Mouse (Mus musculus): ENCODE measurements around the gene H2-K1. TPM values are rescaled to one million over a fixed set of nuclear protein-coding genes. Genes with fewer than 3 reads are reported as not detected.
A peak's percentile ranks its signal among the peaks of the same experiment; 100 is the strongest.
"Not testable (repeated sequence)": the region's sequence is repeated elsewhere in the genome, so short reads cannot be mapped to it uniquely, and the experiment has no call there.

H2-K1 gene
- total RNA-seq, 1 experiment from 2014 or later, result 1,076 TPM

- ATAC-seq (replicated peaks; ENCODE audit: low read depth, poor library complexity, severe bottlenecking), result peak; percentile 62
These were observed 27.6 kb upstream of the H2-K1 start, which contains the start of gene H2-Ke6 for GRCm38 (mm10) chr17:34027656-34028223. H2-Ke6 (minus strand) TSS chr17:34028060.

- ATAC-seq (replicated peaks; ENCODE audit: low read depth, poor library complexity, severe bottlenecking), result peak; percentile 17
These were observed 26.9 kb upstream of the H2-K1 start for GRCm38 (mm10) chr17:34026917-34027655.

- no peak for ATAC-seq (replicated peaks; ENCODE audit: low read depth, poor library complexity, severe bottlenecking)
These were observed 26.1 kb upstream of the H2-K1 start for GRCm38 (mm10) chr17:34026221-34026620.

GRCm38 (mm10) chr17:34025756-34026151 lies 25.6 kb upstream of the H2-K1 start:
- ATAC-seq (replicated peaks; ENCODE audit: low read depth, poor library complexity, severe bottlenecking), result no peak

DNA sequence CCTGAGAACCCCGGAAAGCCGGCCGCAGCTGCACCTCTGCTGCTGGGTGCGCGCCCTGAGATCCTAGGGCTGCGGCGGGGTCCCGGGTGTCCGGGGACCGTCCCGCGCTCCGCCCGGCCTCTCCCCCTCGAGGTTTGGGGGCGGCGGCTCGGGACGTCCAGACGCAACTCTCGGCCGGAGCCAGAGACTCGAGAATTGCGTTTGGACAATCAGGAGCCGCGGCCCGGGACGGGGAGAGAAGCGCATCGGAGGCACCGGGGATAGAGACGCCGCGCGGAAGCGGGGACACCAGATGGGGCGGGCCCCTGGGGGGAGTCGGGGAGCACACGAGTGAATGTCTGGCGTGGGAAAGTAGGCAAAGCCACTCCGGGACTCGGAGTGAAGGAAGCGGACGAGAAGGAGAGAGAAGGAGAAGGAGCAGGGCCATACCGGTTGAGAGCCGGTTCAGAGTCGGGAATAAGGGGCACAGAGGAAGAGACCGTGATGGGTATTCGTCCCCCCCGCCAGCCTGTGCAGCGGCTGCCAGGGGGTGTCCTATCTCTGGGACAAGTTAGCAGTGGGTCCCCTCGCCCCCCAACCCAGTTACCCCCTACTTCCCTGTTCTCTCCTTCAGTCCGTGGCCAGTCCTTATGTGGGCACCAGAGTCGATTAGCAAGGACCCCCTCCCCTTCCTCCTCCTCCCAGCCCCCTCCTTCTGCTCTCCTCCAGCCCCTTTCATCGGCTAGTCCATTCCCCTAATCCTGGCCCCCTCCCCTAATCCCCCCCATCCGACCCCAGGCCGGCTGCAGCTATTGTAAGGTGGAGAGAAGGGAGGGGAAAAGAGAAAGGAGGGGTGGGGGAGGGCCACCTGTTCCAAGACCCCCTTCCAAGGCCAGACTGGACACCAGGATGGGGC lies 25.0 kb upstream of the H2-K1 start:
- no peak for ATAC-seq (replicated peaks; ENCODE audit: low read depth, poor library complexity, severe bottlenecking)

- peak; percentile 23 for ATAC-seq (replicated peaks; ENCODE audit: low read depth, poor library complexity, severe bottlenecking)
These were observed 24.2 kb upstream of the H2-K1 start, which contains the start of gene Ring1 for GRCm38 (mm10) chr17:34024317-34024821. Ring1 (minus strand) TSS chr17:34024680.

- ATAC-seq (replicated peaks; ENCODE audit: low read depth, poor library complexity, severe bottlenecking), result no peak
These were observed 23.5 kb upstream of the H2-K1 start for GRCm38 (mm10) chr17:34023678-34024077.

DNA sequence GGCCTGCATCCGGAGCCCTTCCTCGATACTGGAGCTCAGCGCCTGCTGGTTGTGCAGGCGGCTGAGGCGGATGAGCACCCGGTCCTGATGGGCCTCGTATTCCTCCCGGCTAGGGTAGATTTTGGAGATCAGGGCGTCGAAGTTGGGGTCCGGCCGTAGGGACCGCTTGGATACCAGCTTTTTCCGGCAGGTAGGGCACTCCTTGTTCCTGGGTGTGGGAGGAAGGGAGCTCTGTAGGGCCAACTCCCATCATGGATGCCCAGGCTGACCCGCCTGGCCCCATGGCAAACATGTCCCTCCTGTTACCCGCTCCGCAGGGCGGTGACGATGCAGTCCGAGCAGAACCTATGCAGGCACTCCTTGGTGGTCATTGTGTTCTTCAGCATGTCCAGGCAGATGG lies 22.8 kb upstream of the H2-K1 start:
- no peak for ATAC-seq (replicated peaks; ENCODE audit: low read depth, poor library complexity, severe bottlenecking)

DNA sequence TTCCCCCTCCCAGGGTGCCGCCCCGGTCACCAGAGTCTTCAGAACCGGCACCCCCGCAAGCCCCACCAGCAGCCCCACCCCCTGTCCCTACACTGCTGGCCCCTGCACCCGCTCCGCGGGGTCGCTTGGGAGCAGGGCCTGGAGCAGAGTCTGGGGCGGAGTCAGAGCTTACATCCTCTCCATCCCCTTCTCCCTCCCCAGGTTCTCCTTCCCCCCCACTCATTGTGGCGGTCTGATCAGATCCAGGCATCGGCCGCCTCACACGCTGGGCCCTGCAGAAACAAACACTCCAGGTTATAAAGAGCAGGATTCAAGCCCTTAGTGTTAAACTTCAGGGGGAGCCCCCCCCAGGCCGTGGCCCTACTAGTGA lies 22.3 kb upstream of the H2-K1 start:
- no peak for ATAC-seq (replicated peaks; ENCODE audit: low read depth, poor library complexity, severe bottlenecking)

DNA sequence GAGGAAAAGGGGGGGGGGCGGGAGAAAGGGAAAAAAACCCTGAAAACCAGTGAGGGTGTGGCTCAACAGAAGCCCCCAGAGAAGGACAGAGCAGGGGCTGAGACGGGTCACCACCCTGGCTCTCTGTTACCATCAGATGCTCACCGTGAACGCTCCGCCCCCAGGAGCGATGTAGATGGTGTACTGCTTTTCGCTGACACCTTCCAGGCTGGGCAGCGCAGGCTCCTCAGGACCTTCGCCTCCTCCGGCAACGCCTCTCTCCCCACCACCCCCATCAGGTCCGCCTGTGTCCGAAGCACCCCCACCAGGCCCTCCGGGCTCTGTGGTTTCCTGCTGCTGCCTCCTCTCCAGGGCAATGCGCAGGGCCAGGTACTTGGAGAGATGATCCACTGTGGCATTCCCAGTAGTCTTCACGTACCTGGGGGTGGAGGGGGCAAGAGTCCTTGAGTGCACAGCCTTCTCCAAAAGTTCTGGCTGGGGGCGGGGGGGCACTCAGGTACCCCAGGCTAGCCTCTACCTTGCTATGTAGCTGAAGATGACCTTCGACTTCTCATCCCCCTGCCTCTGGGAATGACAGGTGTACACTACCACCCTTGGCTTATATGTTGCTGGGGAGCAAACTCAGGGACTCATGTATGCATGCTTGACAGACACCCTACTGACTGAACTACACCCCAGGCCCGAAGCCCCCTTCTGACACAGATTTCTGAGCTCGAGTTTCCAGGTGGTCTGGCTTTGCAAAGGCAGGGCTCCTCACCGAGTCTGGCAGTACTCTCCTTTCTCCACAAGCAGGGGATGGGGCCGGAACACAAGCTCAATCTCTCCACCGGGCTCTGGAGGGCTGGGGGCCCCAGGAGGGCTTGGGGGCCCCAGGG lies 21.6 kb upstream of the H2-K1 start:
- ATAC-seq (replicated peaks; ENCODE audit: low read depth, poor library complexity, severe bottlenecking), result no peak

- ATAC-seq (replicated peaks; ENCODE audit: low read depth, poor library complexity, severe bottlenecking), result no peak
These were observed 13.3 kb upstream of the H2-K1 start for GRCm38 (mm10) chr17:34013436-34013835.

DNA sequence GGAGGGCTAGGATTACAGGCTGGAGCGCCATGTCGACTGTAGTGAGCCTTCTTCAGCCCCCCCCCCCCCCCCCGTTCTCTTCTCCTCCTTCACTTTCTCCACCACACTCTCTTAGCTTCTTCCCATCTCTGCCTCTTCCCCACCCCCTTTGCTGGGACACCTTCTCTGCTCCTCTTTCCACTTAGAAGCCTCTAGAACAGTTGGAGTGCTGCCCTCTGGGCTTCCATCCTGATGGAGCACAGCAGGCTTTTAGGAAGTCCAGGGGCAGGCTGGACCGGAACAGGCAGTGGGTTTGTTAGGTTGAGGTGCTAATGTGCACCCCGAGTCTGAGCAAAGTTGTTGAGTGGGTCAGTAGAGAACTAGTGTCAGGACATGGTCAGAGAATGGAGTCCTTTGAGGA lies 10.0 kb upstream of the H2-K1 start:
- ATAC-seq (replicated peaks; ENCODE audit: low read depth, poor library complexity, severe bottlenecking), result no peak

GRCm38 (mm10) chr17:34006570-34006969 lies 6.4 kb upstream of the H2-K1 start:
- ATAC-seq (replicated peaks; ENCODE audit: low read depth, poor library complexity, severe bottlenecking), result no peak

DNA sequence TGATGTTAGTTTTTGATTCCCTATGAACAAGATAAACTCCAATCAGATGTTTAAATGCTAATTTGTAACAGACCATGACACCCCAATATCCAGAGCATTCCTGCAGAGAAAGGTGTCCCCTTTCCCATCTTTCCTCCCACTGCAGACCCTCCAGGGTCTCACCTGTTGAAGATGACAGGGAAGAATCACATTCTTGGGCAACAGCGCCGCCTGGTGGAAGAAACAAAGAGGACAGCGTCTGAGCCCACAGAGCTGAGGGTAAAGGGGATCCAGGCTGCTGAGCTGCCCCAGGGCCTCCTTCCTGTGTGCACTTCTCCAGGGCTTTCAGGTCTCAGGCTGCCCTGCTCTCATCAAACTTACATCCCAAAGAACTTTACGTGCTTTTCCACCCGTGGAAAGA lies 3.3 kb upstream of the H2-K1 start:
- no peak for ATAC-seq (replicated peaks; ENCODE audit: low read depth, poor library complexity, severe bottlenecking)

GRCm38 (mm10) chr17:34000796-34001195 lies 649 bp upstream of the H2-K1 start:
- not testable (repeated sequence) for ATAC-seq (replicated peaks; ENCODE audit: low read depth, poor library complexity, severe bottlenecking)

- ATAC-seq (replicated peaks; ENCODE audit: low read depth, poor library complexity, severe bottlenecking), result no peak
These were observed 602 bp downstream of the H2-K1 start for GRCm38 (mm10) chr17:33999341-34000149.

DNA sequence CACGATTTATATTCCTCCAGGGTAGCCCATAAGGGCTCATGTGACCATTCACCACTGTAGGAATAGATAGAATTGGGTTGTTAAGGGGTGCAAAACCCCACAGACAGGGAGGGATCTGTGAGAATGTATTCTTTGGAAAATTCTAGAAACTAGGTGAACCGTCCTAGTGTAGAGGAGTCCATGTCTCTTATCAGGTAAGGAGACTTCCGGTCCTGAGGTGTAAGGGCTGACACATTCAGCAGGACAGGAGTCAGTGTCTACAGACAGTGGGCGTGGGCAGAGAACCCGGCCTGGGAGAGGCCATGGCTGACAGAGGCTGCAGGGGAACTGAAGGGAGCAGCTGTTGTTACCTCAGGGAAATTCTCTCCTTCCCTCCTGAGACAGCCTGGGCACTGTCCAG lies 1.4 kb downstream of the H2-K1 start:
- not testable (repeated sequence) for ATAC-seq (replicated peaks; ENCODE audit: low read depth, poor library complexity, severe bottlenecking)

DNA sequence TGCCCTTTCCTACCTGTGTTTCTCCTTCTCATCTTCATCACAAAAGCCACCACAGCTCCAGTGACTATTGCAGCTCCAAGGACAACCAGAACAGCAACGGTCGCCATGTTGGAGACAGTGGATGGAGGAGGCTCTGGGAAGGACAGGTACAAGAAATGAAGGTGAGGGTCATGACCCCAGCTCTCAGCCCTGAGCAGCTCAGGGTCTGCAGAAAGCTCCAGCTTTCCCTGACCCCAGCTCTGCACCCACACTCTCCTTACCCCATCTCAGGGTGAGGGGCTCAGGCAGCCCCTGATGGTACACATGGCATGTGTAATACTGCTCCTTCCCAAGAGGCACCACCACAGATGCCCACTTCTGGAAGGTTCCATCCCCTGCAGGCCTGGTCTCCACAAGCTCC lies 3.1 kb downstream of the H2-K1 start:
- ATAC-seq (replicated peaks; ENCODE audit: low read depth, poor library complexity, severe bottlenecking), result not testable (repeated sequence)

DNA sequence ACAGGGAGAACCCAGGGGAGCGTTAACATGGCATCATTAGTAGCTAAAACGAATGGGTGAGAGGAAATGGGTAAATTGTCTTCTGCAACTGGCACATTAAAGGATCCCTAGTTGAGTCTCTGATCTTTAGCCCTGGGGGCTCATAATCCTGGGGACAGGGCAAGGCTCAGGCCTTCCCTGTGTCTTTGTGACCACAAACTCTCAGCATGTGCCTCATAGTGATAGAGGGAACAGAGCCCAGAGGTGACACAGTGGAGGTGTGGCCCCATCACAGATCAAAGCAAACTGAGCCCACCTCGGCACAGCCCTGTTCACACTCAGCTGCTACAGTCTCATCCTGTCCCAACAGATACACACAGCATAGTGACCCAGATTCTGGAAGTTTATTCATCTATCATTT lies 4.5 kb downstream of the H2-K1 start:
- ATAC-seq (replicated peaks; ENCODE audit: low read depth, poor library complexity, severe bottlenecking), result no peak

Measured in common myeloid progenitor, adult 5-6 weeks (primary cell).